Mouse (Mus musculus): ENCODE results near the gene Rxrb.

The Rxrb gene

GRCm38 (mm10) chr17:34045941-34046340 is 14.3 kb downstream of the Rxrb start:
- DNase-seq (ENCODE audit: low read depth, low spot score) = no peak

DNA sequence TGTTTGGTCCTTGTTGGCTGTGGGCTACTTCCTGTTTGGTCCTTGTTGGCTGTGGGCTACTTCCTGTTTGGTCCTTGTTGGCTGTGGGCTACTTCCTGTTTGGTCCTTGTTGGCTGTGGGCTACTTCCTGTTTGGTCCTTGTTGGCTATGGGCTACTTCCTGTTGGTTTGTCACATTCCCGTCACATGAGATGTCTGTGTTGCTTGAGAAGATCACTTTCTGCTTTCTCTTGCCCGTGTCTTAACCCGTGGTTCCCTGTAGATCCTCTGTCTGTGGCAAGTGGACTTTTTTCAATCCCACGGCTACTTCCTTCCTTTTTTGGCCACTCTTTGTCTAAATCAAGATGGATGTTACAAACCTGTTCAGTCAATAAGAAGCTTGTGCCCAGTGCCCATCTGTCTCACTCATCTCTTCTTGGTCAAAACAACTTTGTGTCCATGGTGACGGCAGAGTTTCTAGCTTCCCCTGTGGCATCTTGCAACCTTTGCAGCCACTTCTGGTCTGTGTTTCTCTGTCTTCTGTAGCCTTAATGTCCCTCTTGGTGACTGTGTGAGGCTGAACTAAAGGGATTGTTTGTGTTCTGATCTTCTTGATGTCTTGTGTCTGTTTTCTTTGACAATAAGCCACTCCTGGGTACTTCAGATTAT is 15.9 kb downstream of the Rxrb start:
- DNase-seq (ENCODE audit: low read depth, low spot score) = no peak

GRCm38 (mm10) chr17:34057224-34057623 is 25.6 kb downstream of the Rxrb start:
- DNase-seq (ENCODE audit: low read depth, low spot score) = no peak

GRCm38 (mm10) chr17:34068864-34069263 is 37.3 kb downstream of the Rxrb start:
- DNase-seq (ENCODE audit: low read depth, low spot score) = no peak

- DNase-seq (ENCODE audit: low read depth, low spot score) = no peak
These were observed 40.5 kb downstream of the Rxrb start for GRCm38 (mm10) chr17:34072091-34072490.

- peak; percentile 40 for DNase-seq (ENCODE audit: low read depth, low spot score)
These were observed 43.7 kb downstream of the Rxrb start for GRCm38 (mm10) chr17:34075271-34075670.

DNA sequence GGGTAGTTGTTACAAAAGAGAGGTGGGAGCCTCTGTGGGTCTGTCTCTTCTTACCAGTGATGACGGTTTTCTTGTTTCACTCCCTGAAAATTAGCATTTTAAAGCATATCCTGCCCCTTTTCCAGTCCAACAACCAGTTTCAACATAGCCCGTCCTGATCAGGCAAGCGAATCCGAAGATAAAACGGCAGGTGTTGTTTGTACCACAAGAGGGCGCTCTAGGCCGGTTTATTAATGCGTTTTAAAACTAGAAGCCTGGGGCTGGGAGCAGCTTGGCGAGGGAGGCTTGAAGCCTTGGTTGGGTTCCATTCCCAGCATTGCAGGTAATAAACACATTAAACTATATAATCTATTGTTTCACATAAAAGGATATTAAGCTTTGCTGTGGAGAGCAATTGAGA is 45.9 kb downstream of the Rxrb start:
- peak; percentile 75 for DNase-seq (ENCODE audit: low read depth, low spot score)

DNA sequence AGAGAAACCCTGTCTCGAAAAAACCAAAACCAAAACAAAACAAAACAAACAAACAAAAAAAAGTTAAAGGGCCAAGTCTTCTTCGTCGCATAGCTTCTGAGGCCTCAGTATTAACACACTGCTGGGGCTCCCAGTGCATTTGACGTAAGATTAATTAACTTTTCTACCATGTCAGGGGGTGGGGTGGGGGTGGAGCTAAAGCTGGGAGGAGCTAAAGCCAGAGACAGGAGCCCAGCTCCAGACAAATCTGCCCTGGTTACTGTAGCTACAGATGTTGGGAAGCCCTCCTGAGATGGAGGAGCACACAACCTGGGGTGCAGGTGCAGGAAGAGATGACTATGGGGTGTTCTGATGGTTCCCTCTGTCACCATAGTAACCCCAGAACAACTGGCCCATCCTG is 46.5 kb downstream of the Rxrb start:
- DNase-seq (ENCODE audit: low read depth, low spot score) = no peak

DNA sequence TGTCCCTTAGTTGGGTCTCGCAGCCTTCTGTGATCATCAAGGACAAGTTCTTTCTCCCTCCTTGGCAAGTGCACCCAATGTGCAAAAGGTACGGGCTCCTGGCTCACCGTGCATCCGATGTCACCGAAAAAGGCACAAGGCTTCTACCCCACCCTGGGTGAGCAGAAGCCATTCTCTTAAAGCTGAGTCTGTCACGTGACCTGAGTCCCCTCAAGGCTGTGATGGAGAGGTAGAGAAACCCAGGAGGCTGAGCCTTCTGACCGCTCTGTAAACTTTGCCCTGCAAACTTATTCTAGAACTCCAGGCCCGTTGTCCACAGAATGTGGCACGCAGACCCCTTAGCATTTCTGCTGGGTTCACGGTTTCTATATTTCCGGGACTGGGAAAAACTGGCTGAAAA is 47.4 kb downstream of the Rxrb start:
- DNase-seq (ENCODE audit: low read depth, low spot score) = no peak

DNA sequence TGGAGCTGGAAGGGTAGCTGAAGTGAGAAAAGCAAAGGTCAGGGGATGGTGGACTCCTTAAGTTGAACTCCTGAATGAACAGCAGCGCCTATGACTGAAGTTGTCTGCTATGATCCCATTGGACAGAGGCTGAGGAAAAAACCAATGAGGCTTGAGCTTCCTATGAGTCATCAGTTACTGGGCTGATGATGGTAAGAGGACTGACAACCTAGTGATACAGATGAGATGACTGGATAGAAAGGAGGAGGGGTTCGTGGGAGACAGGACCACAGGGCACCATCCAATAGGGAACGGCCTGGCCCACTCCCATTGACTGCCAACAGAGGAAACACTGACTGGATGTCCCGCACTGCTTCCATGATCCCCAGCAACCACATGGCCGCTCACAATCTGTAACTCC is 48.0 kb downstream of the Rxrb start:
- DNase-seq (ENCODE audit: low read depth, low spot score) = peak; percentile 23

GRCm38 (mm10) chr17:34083104-34083503 is 51.5 kb downstream of the Rxrb start:
- no peak for DNase-seq (ENCODE audit: low read depth, low spot score)

- no peak for DNase-seq (ENCODE audit: low read depth, low spot score)
These were observed 55.8 kb downstream of the Rxrb start for GRCm38 (mm10) chr17:34087386-34087785.

Data from embryo, embryonic 11.5 days (tissue).